Mouse (Mus musculus): ENCODE measurements around the gene Il13ra2. TPM values are rescaled to one million over a fixed set of nuclear protein-coding genes. Genes with fewer than 3 reads are reported as not detected.
"Not testable (repeated sequence)": the region's sequence is repeated elsewhere in the genome, so short reads cannot be mapped to it uniquely, and the experiment has no call there.

Gene Il13ra2
- 0.13 and 0.55 TPM in 2 replicates for polyA plus RNA-seq (2015; fragmentation: Nextera tagmentation; extraction: Ambion mirVana)

- Histone ChIP-seq H3K4me1 (no peaks in the 10 kb centered on the region), H3K36me3 (no peaks in the 10 kb centered on the region), H3K4me2 (no peak within 1 kb of the TSS), H3K9me3 (replicated peaks) (no peaks in the 10 kb centered on the region), H3K9ac (replicated peaks) (no peak within 1 kb of the TSS), H3K27me3 (replicated peaks) (no peaks in the 10 kb centered on the region), H3K4me3 (replicated peaks) (no peak within 1 kb of the TSS), H3K27ac (replicated peaks) (no peak within 1 kb of the TSS)
- ATAC-seq (ENCODE audit: low FRiP score), result no peak
- 50% methylated on average over 1 of the region's 1 CpGs for WGBS
These were observed at the start of gene Il13ra2 for GRCm38 (mm10) chrX:147429129-147429528. Il13ra2 (minus strand) TSS chrX:147429192.

DNA sequence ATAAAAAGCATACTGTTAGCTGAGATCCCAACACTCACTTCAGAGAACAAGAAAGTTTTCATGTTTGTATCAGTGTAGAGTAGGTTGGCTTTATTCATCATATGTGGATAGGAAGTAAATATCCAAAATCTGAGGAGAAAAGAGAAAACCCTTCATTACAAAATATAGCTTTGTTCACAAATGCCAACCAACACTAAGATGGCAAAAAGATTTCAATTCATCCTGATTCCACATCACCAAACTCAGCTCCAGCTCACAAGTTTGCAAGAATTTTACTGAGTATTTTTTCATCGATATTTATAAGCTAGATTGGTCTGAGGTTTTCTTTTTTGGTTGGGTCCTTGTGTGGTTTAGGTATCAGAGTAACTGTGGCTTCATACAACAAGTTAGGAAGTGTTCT, 24.6 kb upstream of the Il13ra2 start, which contains the start of gene Vmn1r239-ps:
Vmn1r239-ps (minus strand) TSS at position 101 of the 400 bp plus-strand sequence.
- 82% methylated on average over 1 of the region's 1 CpGs for WGBS
- not testable (repeated sequence) for H3K27me3 ChIP-seq (replicated peaks); H3K9me3 ChIP-seq (replicated peaks); H3K4me1 ChIP-seq; H3K27ac ChIP-seq (replicated peaks); ATAC-seq (ENCODE audit: low FRiP score); H3K36me3 ChIP-seq; H3K4me3 ChIP-seq (replicated peaks); H3K9ac ChIP-seq (replicated peaks); H3K4me2 ChIP-seq

DNA sequence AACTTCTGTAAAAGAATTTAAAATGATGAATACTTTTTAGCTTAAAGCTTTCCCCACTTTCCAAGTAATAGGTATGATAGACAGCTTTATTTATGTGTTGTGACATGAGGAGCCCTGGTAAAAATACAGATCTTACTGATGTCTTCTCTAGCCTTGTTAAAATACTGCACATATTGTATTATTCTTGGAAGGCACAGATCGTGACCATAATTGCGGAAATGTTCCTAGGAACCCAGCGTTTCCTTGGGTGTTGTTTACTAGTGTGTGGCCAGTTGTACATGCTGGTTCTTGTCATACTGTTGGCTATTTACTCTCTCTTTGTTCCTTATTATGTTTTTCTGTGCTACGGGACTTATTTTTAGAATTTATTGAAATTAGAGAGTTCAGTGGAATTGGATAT, 14.4 kb upstream of the Il13ra2 start:
- H3K9ac ChIP-seq (replicated peaks), result no peak overlapping the region
- H3K27me3 ChIP-seq (replicated peaks), result no peaks in the 10 kb centered on the region
- H3K9me3 ChIP-seq (replicated peaks), result no peaks in the 10 kb centered on the region
- H3K4me2 ChIP-seq, result no peak overlapping the region
- no peaks in the 10 kb centered on the region for H3K4me1 ChIP-seq
- 89% methylated on average over 4 of the region's 4 CpGs for WGBS
- no peak for ATAC-seq (ENCODE audit: low FRiP score)
- no peaks in the 10 kb centered on the region for H3K36me3 ChIP-seq
- H3K27ac ChIP-seq (replicated peaks), result no peak overlapping the region
- H3K4me3 ChIP-seq (replicated peaks), result no peak overlapping the region

GRCm38 (mm10) chrX:147435400-147435799, 6.4 kb upstream of the Il13ra2 start:
- Histone ChIP-seq H3K9me3 (replicated peaks) (no peaks in the 10 kb centered on the region), H3K36me3 (no peaks in the 10 kb centered on the region), H3K9ac (replicated peaks) (no peak overlapping the region), H3K27ac (replicated peaks) (no peak overlapping the region), H3K4me2 (no peak overlapping the region), H3K4me3 (replicated peaks) (no peak overlapping the region), H3K27me3 (replicated peaks) (no peaks in the 10 kb centered on the region), H3K4me1 (no peaks in the 10 kb centered on the region)
- WGBS, result 83% methylated on average over 2 of the region's 2 CpGs
- no peak for ATAC-seq (ENCODE audit: low FRiP score)

- H3K4me2 ChIP-seq, result no peak overlapping the region
- H3K9ac ChIP-seq (replicated peaks), result no peak overlapping the region
- no peak overlapping the region for H3K4me3 ChIP-seq (replicated peaks)
- H3K27me3 ChIP-seq (replicated peaks), result no peaks in the 10 kb centered on the region
- H3K9me3 ChIP-seq (replicated peaks), result no peaks in the 10 kb centered on the region
- 79% methylated on average over 1 of the region's 1 CpGs for WGBS
- H3K4me1 ChIP-seq, result no peaks in the 10 kb centered on the region
- no peak for ATAC-seq (ENCODE audit: low FRiP score)
- H3K27ac ChIP-seq (replicated peaks), result no peak overlapping the region
- H3K36me3 ChIP-seq, result no peaks in the 10 kb centered on the region
These were observed 761 bp upstream of the Il13ra2 start for GRCm38 (mm10) chrX:147429753-147430152.

DNA sequence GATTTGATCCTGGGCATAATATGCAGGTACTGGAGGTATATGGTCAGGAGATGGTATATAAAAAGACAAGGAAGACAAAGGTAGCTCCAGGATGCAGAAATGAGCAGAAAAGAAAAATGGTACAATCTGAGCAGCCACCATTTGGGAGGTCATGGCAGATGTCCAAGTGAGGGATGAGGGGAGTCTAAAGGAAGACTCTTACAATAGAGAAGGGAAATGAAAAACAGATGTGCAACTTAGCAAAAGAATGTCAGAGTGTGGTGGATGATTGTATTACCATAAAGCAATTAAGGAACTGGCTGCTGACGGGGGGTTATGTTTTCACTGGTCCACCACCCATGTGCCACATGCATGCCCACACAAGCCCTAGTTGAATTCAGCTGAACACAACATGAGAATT, 35.5 kb downstream of the Il13ra2 start:
- WGBS, result 61% methylated on average over 1 of the region's 1 CpGs
- no peak for ATAC-seq (ENCODE audit: low FRiP score)

DNA sequence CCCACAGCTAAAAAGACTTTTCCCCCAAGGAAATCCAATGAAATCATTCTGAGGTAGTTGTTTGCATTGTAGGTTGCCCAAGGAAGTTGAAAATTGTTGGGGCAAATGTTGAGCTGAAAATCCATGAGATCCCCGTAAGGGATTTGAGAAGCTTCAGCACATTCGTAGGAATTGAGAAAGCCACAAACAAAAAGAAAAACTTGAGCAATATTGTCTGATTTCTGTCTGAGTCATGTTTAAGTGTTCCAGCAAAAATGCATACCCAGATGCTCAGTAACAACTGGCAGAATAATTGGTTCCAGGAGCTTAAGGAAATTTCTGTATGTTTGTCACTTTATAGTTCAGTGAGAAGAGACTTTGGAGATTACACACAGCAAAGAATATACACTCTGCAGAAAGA, 79.8 kb downstream of the Il13ra2 start:
- H3K4me1 ChIP-seq, result no peaks in the 10 kb centered on the region
- H3K27me3 ChIP-seq (replicated peaks), result no peaks in the 10 kb centered on the region
- H3K4me2 ChIP-seq, result no peak overlapping the region
- H3K9me3 ChIP-seq (replicated peaks), result no peaks in the 10 kb centered on the region
- H3K9ac ChIP-seq (replicated peaks), result no peak overlapping the region
- no peak overlapping the region for H3K27ac ChIP-seq (replicated peaks)
- H3K36me3 ChIP-seq, result no peaks in the 10 kb centered on the region
- H3K4me3 ChIP-seq (replicated peaks), result no peak overlapping the region
- no peak for ATAC-seq (ENCODE audit: low FRiP score)
- 81% methylated on average over 2 of the region's 2 CpGs for WGBS

More for the DNA sequence above, 35.5 kb downstream of the Il13ra2 start:
- Histone ChIP-seq H3K27me3 (replicated peaks) (no peaks in the 10 kb centered on the region), H3K4me2 (no peak overlapping the region), H3K9me3 (replicated peaks) (no peaks in the 10 kb centered on the region), H3K4me1 (no peaks in the 10 kb centered on the region), H3K36me3 (no peaks in the 10 kb centered on the region), H3K4me3 (replicated peaks) (no peak overlapping the region), H3K27ac (replicated peaks) (no peak overlapping the region), H3K9ac (replicated peaks) (no peak overlapping the region)

Other genes starting within 250 kb of the Il13ra2 start
- gene Vmn1r239-ps, start 24.5 kb upstream of the Il13ra2 start, polyA plus RNA-seq (2015; fragmentation: Nextera tagmentation; extraction: Ambion mirVana), result not detected in 2 replicates
- 7.2 and 8.8 TPM in 2 replicates for gene Lrch2, start 124.9 kb upstream of the Il13ra2 start, polyA plus RNA-seq (2015; fragmentation: Nextera tagmentation; extraction: Ambion mirVana)

Measured in neural tube, embryonic 15.5 days (tissue).